ENCODE assay signal across 8 mouse cellular contexts in genomic region chr19:4829156-4829555, GRCm38 (mm10). TPM values are rescaled to one million over a fixed set of nuclear protein-coding genes. Genes with fewer than 3 reads are reported as not detected.
A peak's percentile ranks its signal among the peaks of the same experiment; 100 is the strongest.
DNase-seq lines count a peak whose midpoint lies in the region; ATAC-seq lines count a peak whose summit lies in the region.

No protein-coding gene starts in this region.

- no peak for ATAC-seq in heart, embryonic 11.5 days (replicated peaks; ENCODE audit: insufficient number of reproducible peaks, low FRiP score, low TSS enrichment)
- no peak for ATAC-seq in forebrain, embryonic 11.5 days (replicated peaks; ENCODE audit: low FRiP score)

- no peak overlapping the region for H3K9ac ChIP-seq in heart, embryonic 11.5 days (ENCODE audit: low read depth, low read length)
- H3K9ac ChIP-seq in forebrain, embryonic 11.5 days (ENCODE audit: low read length): no peak overlapping the region

- peak; percentile 78 to 83 for DNase-seq in heart, adult 18-20 months
- DNase-seq in Muller cell, postnatal 12 days (ENCODE audit: inconsistent ontology term): peak; percentile 64
- DNase-seq in cerebellum, postnatal 36 days: peak; percentile 83 to 85
- peak; percentile 68 to 72 for DNase-seq in kidney, adult 8-10 months
- no peak for DNase-seq in yolk sac, embryonic 10.5 days (ENCODE audit: low spot score)
- DNase-seq in forebrain, embryonic 11.5 days (ENCODE audit: low spot score): no peak
- no peak for DNase-seq in T-cell, adult 2 months (ENCODE audit: low spot score)

- no peaks in the 10 kb centered on the region for H3K4me1 ChIP-seq in heart, embryonic 11.5 days (ENCODE audit: control insufficient read depth, insufficient read depth, low read length)
- peaks cover 2% of the 10 kb centered on the region; the same call in 1 of the 2 replicates for H3K4me1 ChIP-seq in forebrain, embryonic 11.5 days (replicated peaks; ENCODE audit: control insufficient read depth, insufficient read depth, low read length)

- peaks cover 5% of the 10 kb centered on the region; the same call in 1 of the 2 replicates for H3K36me3 ChIP-seq in heart, embryonic 11.5 days (ENCODE audit: control insufficient read depth, insufficient read depth, low read length)
- H3K36me3 ChIP-seq in forebrain, embryonic 11.5 days (ENCODE audit: control insufficient read depth, insufficient read depth, low read length): no peaks in the 10 kb centered on the region; the same call in 1 of the 2 replicates

- H3K4me3 ChIP-seq in heart, embryonic 11.5 days (ENCODE audit: low read depth, low read length): no peak overlapping the region
- H3K4me3 ChIP-seq in forebrain, embryonic 11.5 days (ENCODE audit: low read depth, low read length): no peak overlapping the region

- no peak overlapping the region for H3K4me2 ChIP-seq in heart, embryonic 11.5 days
- H3K4me2 ChIP-seq in forebrain, embryonic 11.5 days (ENCODE audit: low read depth, low read length, severe bottlenecking): no peak overlapping the region

- H3K27me3 ChIP-seq in heart, embryonic 11.5 days (ENCODE audit: control insufficient read depth, insufficient read depth, low read length): no peaks in the 10 kb centered on the region
- H3K27me3 ChIP-seq in forebrain, embryonic 11.5 days (ENCODE audit: control insufficient read depth, insufficient read depth, low read length): no peaks in the 10 kb centered on the region

- WGBS in heart, embryonic 11.5 days (ENCODE audit: insufficient replicate concordance): 62% methylated on average over 7 of the region's 7 CpGs
- 72% methylated on average over 7 of the region's 7 CpGs for WGBS in forebrain, embryonic 11.5 days

- no peak overlapping the region for H3K27ac ChIP-seq in heart, embryonic 11.5 days (ENCODE audit: low read depth, low read length)
- H3K27ac ChIP-seq in forebrain, embryonic 11.5 days (ENCODE audit: low read depth, low read length): no peak overlapping the region

- no peaks in the 10 kb centered on the region for H3K9me3 ChIP-seq in heart, embryonic 11.5 days (replicated peaks; ENCODE audit: control insufficient read depth, low read length)
- H3K9me3 ChIP-seq in forebrain, embryonic 11.5 days (ENCODE audit: control insufficient read depth, low read length): no peaks in the 10 kb centered on the region

RNA-seq across cellular contexts. Expression of gene Ccs, which starts 10.0 kb away (rescaled TPM):
- total RNA-seq in heart, adult 18-20 months (2021): 10 to 100 TPM; 30.0 to 30.6 TPM
- polyA plus RNA-seq in heart, embryonic 11.5 days (2014; fragmentation: Nextera tagmentation; extraction: Ambion mirVana): 37.5 and 38.8 TPM in 2 replicates
- 36.4 and 37.9 TPM in 2 replicates for polyA plus RNA-seq in forebrain, embryonic 11.5 days (2014; fragmentation: Nextera tagmentation; extraction: Ambion mirVana)

RNA-seq across cellular contexts. Expression of gene Ccdc87, which starts 10.0 kb away (rescaled TPM):
- total RNA-seq in heart, adult 18-20 months (2021): under 1 TPM in 1 of 2 experiments, not detected in 1; 0.10 TPM
- polyA plus RNA-seq in heart, embryonic 11.5 days (2014; fragmentation: Nextera tagmentation; extraction: Ambion mirVana): not detected in 2 replicates
- polyA plus RNA-seq in forebrain, embryonic 11.5 days (2014; fragmentation: Nextera tagmentation; extraction: Ambion mirVana): 0.11 and 0.17 TPM in 2 replicates

RNA-seq across cellular contexts. Expression of gene Rbm14, which starts 17.7 kb away (rescaled TPM):
- 10 to 100 TPM; 16.6 to 17.9 TPM for total RNA-seq in heart, adult 18-20 months (2021)
- polyA plus RNA-seq in heart, embryonic 11.5 days (2014; fragmentation: Nextera tagmentation; extraction: Ambion mirVana): 58.0 and 67.5 TPM in 2 replicates
- 139 and 144 TPM in 2 replicates for polyA plus RNA-seq in forebrain, embryonic 11.5 days (2014; fragmentation: Nextera tagmentation; extraction: Ambion mirVana)

RNA-seq across cellular contexts. Expression of gene Gm21992, which starts 17.7 kb away (rescaled TPM):
- total RNA-seq in heart, adult 18-20 months (2021): 10 to 100 TPM; 15.4 to 19.4 TPM
- 19.8 and 24.0 TPM in 2 replicates for polyA plus RNA-seq in heart, embryonic 11.5 days (2014; fragmentation: Nextera tagmentation; extraction: Ambion mirVana)
- polyA plus RNA-seq in forebrain, embryonic 11.5 days (2014; fragmentation: Nextera tagmentation; extraction: Ambion mirVana): 15.0 and 31.9 TPM in 2 replicates

RNA-seq across cellular contexts. Expression of gene Ctsf, which starts 25.8 kb away (rescaled TPM):
- total RNA-seq in heart, adult 18-20 months (2021): 10 to 100 TPM; 73.4 to 76.3 TPM
- 23.3 and 30.2 TPM in 2 replicates for polyA plus RNA-seq in heart, embryonic 11.5 days (2014; fragmentation: Nextera tagmentation; extraction: Ambion mirVana)
- polyA plus RNA-seq in forebrain, embryonic 11.5 days (2014; fragmentation: Nextera tagmentation; extraction: Ambion mirVana): 20.2 and 27.6 TPM in 2 replicates

Comparison
In these comparisons a context has a peak if more than half of its experiments do, and no peak if none do; other contexts are left out.
1. DNase-seq: peak in heart, adult 18-20 months (2 of 2), Muller cell, postnatal 12 days (single experiment), cerebellum, postnatal 36 days (2 of 2) and kidney, adult 8-10 months (2 of 2); none in yolk sac, embryonic 10.5 days (single experiment), forebrain, embryonic 11.5 days (single experiment) and T-cell, adult 2 months (single experiment).